Mouse (Mus musculus) ES-CJ7 (cell line): Measurements from ENCODE around the gene Matn1.
A peak's percentile ranks its signal among the peaks of the same experiment; 100 is the strongest.

ENCODE experiments used
- DNase-seq: peaks from one replicate; pipeline ENCODE4 v3.0.0; 2011; ENCODE audit warnings: low read depth, low spot score

Gene Matn1

GRCm38 (mm10) chr4:130984416-130985182 is 40.4 kb downstream of the Matn1 start:
- no peak for DNase-seq

GRCm38 (mm10) chr4:130987046-130987445 is 42.9 kb downstream of the Matn1 start:
- peak; percentile 41 for DNase-seq

GRCm38 (mm10) chr4:130988219-130988839 is 44.1 kb downstream of the Matn1 start:
- peak; percentile 74 for DNase-seq

GRCm38 (mm10) chr4:130989146-130989545 is 45.0 kb downstream of the Matn1 start:
- no peak for DNase-seq

- no peak for DNase-seq
Observed at GRCm38 (mm10) chr4:130990966-130991365, 46.8 kb downstream of the Matn1 start.

- no peak for DNase-seq
Observed at GRCm38 (mm10) chr4:130994556-130994955, 50.4 kb downstream of the Matn1 start.

- DNase-seq: peak; percentile 14
Observed at GRCm38 (mm10) chr4:130999744-131000527, 55.8 kb downstream of the Matn1 start.

GRCm38 (mm10) chr4:131000614-131001178 is 56.5 kb downstream of the Matn1 start:
- DNase-seq: no peak
